Mouse (Mus musculus) urinary bladder, postnatal 36 days (tissue): ENCODE results near the gene Zc3h13.

Source experiments
- DNase-seq, 2 experiments: peaks; one replicate each; pipeline ENCODE4 v3.0.0; 2022; ENCODE audit warnings: low spot score in 2 of 2, mixed read lengths in 1 of 2

Zc3h13 gene

GRCm38 (mm10) chr14:75284193-75284915 lies at the start of gene Zc3h13:
Gene Zc3h13, plus strand, starts transcription at chr14:75284373.
- peak; percentile 96 to 99 for DNase-seq

- DNase-seq = no peak
These were observed 48.6 kb upstream of the Zc3h13 start for GRCm38 (mm10) chr14:75235552-75235951.

GRCm38 (mm10) chr14:75235955-75236635 lies 48.1 kb upstream of the Zc3h13 start:
- DNase-seq = no peak

GRCm38 (mm10) chr14:75236636-75237003 lies 47.6 kb upstream of the Zc3h13 start:
- DNase-seq = no peak

GRCm38 (mm10) chr14:75237096-75237495 lies 47.1 kb upstream of the Zc3h13 start:
- DNase-seq = no peak

GRCm38 (mm10) chr14:75238054-75238692 lies 46.0 kb upstream of the Zc3h13 start:
- no peak for DNase-seq

GRCm38 (mm10) chr14:75242087-75242486 lies 42.1 kb upstream of the Zc3h13 start, which contains the start of gene Cpb2:
Gene Cpb2, plus strand, starts transcription at chr14:75242287.
- no peak for DNase-seq

- no peak for DNase-seq
These were observed 37.9 kb upstream of the Zc3h13 start for GRCm38 (mm10) chr14:75246024-75247000.

- DNase-seq = no peak
These were observed 33.7 kb upstream of the Zc3h13 start for GRCm38 (mm10) chr14:75250432-75250831.

- DNase-seq = no peak
These were observed 27.7 kb upstream of the Zc3h13 start for GRCm38 (mm10) chr14:75256521-75256920.

- no peak for DNase-seq
These were observed 14.6 kb upstream of the Zc3h13 start for GRCm38 (mm10) chr14:75269531-75269930.

- no peak for DNase-seq
These were observed 4.5 kb upstream of the Zc3h13 start for GRCm38 (mm10) chr14:75279716-75280115.

GRCm38 (mm10) chr14:75280406-75280805 lies 3.8 kb upstream of the Zc3h13 start:
- DNase-seq = no peak

- no peak for DNase-seq
These were observed 472 bp upstream of the Zc3h13 start for GRCm38 (mm10) chr14:75283609-75284192.

GRCm38 (mm10) chr14:75301081-75301480 lies 16.9 kb downstream of the Zc3h13 start:
- no peak for DNase-seq

GRCm38 (mm10) chr14:75303807-75304206 lies 19.6 kb downstream of the Zc3h13 start:
- no peak for DNase-seq

GRCm38 (mm10) chr14:75307855-75308254 lies 23.7 kb downstream of the Zc3h13 start:
- no peak for DNase-seq

GRCm38 (mm10) chr14:75309336-75309992 lies 25.3 kb downstream of the Zc3h13 start:
- no peak for DNase-seq

GRCm38 (mm10) chr14:75314484-75314883 lies 30.3 kb downstream of the Zc3h13 start:
- no peak for DNase-seq

- no peak for DNase-seq
These were observed 34.6 kb downstream of the Zc3h13 start for GRCm38 (mm10) chr14:75318736-75319135.

- DNase-seq = no peak
These were observed 36.1 kb downstream of the Zc3h13 start for GRCm38 (mm10) chr14:75320269-75320668.
